Mouse (Mus musculus) left cerebral cortex, adult 2 months (tissue): ENCODE measurements at regions not wholly inside any gene's neighbourhood (a gene's known extent, or its start where the extent isn't known, plus 50 kb on each side); places are given as distances from the start of the nearest gene placed in this dataset.

Source experiments
- DNase-seq, 2 experiments: peaks; one replicate each; pipeline ENCODE4 v3.0.0; 2021 to 2022; ENCODE audit warnings: low spot score in 2 of 2, mixed read lengths in 1 of 2; ENCODE audit errors: extremely low spot score in 1 of 2
- H3K27ac ChIP-seq: fragments of 200-600 bp; 2 replicates; pipeline ENCODE4 v1.8.1; 2022
- H3K4me3 ChIP-seq: fragments of 200-600 bp; 2 replicates; pipeline ENCODE4 v1.8.1; 2022
- CTCF ChIP-seq: fragments of 200-600 bp; IDR thresholded peaks from 2 replicates; pipeline ENCODE4 v1.8.1; 2022; ENCODE audit warnings: antibody characterized with exemption, mild to moderate bottlenecking, moderate library complexity
- intact Hi-C: fragments of 180-260 bp; cut with DNase I; formaldehyde crosslinking; loops from one replicate; pipeline ENCODE4 v1.15.1; 2025

DNA sequence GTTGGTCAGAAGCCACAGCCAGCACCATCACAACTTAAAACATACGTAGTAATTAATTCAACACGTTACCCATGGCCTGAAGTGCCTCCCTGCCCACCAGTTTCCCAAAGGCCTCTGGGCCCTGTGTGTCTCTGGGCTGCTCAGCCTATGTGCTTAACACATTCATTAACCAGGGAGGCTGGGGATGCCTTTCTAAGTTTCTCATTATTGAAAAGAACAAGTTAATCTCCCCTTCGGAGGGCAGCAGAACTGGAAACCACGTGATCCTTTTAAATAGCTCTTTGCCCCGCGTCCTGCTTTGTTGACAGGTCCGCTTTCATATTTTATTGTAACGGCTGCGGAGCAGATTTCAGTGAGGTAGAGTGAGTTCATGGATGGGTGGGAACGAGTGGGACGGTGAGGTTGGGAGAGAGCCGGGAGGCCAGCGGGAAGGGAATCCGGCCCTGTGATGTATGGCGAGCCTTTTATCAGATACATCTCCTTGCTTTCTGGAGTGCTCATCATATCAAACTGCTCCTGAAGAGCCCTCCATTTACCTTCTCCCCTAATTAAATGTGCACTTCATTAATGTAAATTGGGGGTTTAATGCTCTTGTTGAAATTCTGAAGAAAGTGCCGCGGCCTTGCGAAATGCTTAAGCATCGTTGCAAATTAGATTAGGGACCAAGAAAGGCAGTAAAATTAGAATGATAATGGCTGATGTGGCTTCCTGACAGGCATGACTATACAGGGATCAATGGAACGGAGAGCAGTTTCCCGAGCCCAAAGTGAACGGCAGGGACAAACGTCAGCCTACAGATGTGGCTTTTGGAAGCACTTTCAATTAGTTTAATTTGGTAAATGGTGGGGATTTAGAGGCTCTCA is 127.0 kb downstream of the Nkx6-1 start:
- Histone ChIP-seq H3K27ac (no peak overlapping the region), H3K4me3 (no peak overlapping the region)
- TF ChIP-seq CTCF, result no peak
- intact Hi-C loops, result loop anchor here (5.0 kb wide), 1 partner anchor 120 kb away; no protein-coding TSS in a partner anchor
- no peak for DNase-seq

DNA sequence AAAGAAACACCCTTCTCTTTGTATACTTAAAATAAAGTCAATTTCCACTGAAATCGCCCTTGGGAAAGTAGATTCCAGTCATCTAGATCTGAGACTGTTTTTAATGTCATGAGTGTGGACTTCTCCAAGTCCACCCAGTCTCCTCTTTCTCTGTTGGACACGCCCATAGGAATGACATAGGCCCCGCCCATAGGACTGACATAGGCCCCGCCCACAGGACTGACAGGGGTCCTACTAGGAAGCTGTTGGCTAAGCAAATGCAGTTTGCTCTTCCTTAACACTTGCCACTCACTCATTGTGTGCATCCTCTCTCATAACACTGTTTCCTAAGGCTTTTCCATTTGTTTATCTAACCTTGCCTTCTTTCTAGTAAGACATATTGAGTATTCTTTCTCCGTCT is 129.3 kb downstream of the Nkx6-1 start:
- Histone ChIP-seq H3K4me3 (no peak overlapping the region), H3K27ac (no peak overlapping the region)
- no peak for TF ChIP-seq CTCF
- intact Hi-C loops, result loop anchor here (5.0 kb wide), 1 partner anchor 122 kb away; no protein-coding TSS in a partner anchor
- no peak for DNase-seq

DNA sequence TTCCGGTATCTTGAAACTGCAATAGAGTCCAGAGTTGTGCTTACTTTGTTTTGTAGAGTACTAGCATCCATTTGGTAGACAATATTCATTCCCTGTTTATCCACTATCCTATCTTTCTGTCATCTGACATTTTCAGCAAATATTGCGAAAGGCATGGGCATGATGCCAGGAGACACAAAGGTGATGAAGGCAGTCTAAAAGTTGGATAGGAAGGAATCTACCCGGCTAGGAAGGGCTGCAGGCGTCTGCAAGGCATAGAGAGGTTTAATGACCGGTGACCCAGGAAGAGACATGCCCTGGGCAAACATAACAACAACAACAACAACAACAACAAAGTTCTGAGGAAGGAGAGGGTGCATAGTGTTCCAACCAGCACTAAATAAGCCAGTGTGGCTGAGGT is 139.4 kb downstream of the Nkx6-1 start:
- no peak for DNase-seq
- intact Hi-C loops, result no loop called here
- Histone ChIP-seq H3K27ac (no peak overlapping the region), H3K4me3 (no peak overlapping the region)
- no peak for TF ChIP-seq CTCF

DNA sequence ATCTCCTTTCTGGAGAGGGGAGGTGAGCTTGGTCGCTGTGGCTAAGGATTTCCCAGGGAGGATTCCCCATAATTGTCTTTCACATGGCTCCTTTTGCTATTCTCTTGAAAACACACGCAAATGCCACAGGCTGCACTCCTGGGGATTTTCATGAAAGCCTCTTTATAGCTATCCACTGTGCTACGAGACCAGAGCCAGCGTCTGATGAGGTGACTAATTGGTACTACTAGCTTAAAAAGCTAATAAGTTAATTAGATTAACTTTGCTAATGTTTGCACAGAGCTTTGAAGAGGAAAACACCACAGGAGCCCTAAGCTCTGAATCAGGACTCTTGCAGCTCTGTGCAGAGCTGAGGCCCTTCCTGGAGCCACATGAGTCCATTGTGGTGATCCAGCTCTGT is 140.1 kb downstream of the Nkx6-1 start:
- Histone ChIP-seq H3K4me3 (no peak overlapping the region), H3K27ac (no peak overlapping the region)
- no peak for DNase-seq
- TF ChIP-seq CTCF, result no peak
- intact Hi-C loops, result no loop called here

DNA sequence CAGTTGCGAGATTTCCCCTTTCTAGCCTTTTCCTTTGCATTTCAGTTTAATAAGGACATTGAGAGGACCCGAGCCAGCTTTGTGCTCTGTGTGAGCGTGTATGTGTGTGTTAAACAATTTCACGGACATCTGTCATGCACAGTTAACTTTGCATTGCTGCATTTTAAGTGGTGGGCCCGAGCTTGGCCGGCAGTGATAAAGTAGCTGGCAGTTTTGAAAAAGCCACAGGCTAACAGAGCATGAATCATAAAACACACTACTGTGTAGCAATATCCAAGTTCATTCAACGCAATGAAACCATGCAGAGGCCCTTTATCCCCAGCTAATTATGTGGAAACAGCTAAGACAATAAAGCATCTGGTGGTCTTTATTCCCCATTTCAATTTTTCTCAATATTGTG is 140.9 kb downstream of the Nkx6-1 start:
- intact Hi-C loops, result no loop called here

DNA sequence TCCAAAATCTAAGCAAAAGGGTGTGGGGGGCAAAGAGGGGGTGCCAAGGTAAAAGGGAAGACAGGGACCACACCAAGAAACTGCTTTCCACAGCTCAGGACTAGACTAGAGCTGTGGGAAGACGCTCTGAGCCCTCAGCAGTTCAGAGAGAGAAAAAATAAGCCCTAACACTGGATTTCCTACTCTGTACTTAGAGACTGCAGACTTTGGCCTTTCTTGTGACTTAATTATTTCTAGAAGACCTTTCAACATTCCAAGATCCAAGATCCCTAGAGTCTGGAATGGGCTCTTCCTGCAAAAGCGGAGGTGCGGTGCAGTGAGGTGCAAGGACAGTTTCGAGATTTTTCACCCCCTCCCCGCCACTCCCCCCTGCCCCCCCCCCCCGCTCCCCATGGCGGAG is 141.3 kb downstream of the Nkx6-1 start:
- no peak overlapping the region for H3K4me3 ChIP-seq
- no peak for DNase-seq
- no peak for TF ChIP-seq CTCF
- H3K27ac ChIP-seq, result no peak overlapping the region
- intact Hi-C loops, result no loop called here

More for the DNA sequence above, 140.9 kb downstream of the Nkx6-1 start:
- TF ChIP-seq CTCF, result no peak
- Histone ChIP-seq H3K4me3 (no peak overlapping the region), H3K27ac (no peak overlapping the region)
- no peak for DNase-seq

DNA sequence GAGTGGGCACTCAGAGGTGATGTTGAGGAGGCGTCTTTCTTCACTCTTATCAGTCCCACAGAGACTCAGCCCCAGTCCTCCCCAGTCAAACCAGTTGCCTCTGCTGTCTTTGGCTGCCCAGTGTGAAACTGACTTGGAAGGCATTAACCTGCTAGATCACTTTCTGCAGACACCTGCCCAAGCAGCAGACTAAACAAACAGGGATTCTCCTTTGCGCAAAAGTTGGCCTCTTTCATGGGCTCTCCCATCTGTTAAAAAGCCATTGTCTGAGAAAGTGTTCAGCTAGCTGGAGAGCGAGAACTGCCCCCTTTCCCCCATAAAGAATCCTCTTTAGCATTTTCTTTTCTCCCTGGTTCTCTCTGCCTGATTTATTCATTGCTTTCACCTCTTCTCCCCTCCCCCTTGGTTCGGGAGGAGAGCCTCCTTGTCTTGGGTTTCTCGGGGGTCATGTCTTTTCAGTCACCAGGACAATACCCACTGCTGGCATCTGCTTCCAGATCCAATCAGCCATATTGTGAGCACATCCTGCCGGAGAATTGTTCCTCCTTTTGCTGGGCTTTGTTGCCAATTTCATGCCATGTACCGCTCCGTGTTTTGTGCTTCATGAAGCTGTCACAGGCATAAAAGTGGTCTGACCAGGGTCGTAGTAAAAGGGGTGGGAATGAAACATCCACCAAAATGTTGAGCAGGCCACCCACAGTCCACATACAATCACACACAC is 143.7 kb downstream of the Nkx6-1 start:
- Histone ChIP-seq H3K4me3 (no peak overlapping the region), H3K27ac (no peak overlapping the region)
- intact Hi-C loops, result no loop called here
- TF ChIP-seq CTCF, result no peak
- no peak for DNase-seq

DNA sequence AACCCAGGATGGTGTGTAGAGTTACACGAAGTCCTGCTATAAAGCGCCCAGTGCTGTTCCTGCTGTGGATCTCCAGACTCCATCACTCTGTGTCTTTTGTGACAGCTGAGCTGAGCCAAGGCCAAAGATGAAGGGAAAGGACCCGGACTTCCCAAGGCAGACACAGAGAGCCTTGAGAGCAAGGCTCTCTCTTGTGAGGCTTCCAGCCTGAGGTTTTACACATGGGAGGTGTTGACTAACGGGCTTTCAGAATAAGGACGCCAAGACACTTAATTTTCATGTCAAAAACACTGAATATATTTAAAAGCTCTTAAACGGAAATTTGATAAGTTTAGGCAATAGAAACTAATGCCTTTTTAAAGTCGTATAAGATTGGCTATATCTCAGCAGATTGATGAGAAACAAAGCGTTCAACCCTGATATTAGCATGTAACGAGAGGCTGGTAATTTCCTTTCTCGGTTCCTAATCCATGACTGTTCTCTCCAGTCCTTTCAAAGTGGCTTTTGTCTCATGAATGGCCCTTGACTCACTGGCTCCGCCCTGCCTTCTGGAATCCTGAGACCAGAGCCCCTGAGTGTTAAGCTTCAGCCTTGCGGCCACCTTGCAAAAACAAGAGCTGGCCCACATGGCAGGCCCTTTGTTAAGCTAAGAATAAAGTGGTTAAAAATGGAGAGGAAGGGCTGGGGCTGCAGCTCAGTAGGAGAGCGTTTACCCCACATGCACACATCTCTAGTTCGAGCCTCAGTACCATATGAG is 145.8 kb downstream of the Nkx6-1 start:
- no peak for DNase-seq
- TF ChIP-seq CTCF, result no peak
- Histone ChIP-seq H3K4me3 (no peak overlapping the region), H3K27ac (no peak overlapping the region)
- intact Hi-C loops, result no loop called here

DNA sequence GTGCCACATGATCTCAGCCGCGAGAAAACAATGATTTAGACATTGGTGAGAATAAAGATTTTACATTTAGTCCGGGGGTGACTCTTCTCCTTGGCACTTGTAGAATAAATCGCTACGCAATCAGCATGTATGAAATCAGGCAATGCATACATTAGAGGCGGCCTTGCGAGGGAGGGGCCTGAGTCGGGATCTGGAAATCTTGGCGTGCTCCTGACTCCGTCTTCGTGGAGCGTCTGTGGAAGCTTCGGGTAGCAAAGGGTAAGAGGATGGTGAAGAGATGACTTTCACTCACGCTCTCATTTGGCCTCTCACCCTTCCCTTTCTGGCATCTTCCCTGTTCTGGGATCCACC is 167.1 kb downstream of the Nkx6-1 start:
- DNase-seq, result no peak
- H3K27ac ChIP-seq, result no peak overlapping the region
- TF ChIP-seq CTCF, result no peak
- no peak overlapping the region for H3K4me3 ChIP-seq
- intact Hi-C loops, result no loop called here

DNA sequence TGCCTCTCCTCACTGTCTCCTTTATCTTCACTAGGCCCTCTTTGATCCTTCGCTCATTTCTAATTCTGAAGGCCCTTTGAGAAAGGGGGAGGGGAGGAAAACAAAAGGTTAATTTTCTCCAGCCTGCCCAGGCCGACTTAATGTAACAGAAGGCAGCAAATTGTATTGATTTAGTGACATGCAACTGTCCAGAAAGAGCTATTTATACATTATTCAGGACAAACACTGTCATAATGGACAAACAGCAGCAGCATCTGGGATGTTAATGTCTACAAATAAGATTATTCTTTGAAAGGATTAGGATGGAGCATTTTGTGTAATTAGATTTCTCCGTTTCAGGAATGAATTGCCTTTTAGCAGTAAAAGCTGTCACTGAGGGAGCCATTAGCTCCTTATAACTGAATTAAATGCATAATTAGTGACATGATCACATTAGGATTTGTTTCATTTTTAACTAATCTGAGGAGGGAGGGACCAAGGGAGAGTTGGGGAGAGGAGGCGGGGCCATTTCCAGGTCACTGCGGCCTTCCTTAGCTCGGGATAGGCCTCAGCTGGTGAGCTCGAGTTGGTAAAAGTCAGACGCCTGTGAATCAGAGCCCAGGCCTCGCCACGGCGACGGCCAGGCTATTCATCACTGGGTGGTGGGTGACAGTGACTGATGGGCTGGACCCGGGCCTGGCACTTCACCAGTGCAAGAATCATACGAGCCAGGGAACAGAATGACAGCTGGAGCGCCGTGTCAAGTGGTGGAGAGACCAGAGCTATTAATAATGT is 167.7 kb downstream of the Nkx6-1 start:
- no peak for DNase-seq
- H3K27ac ChIP-seq, result no peak overlapping the region
- intact Hi-C loops, result no loop called here
- no peak overlapping the region for H3K4me3 ChIP-seq
- TF ChIP-seq CTCF, result no peak

DNA sequence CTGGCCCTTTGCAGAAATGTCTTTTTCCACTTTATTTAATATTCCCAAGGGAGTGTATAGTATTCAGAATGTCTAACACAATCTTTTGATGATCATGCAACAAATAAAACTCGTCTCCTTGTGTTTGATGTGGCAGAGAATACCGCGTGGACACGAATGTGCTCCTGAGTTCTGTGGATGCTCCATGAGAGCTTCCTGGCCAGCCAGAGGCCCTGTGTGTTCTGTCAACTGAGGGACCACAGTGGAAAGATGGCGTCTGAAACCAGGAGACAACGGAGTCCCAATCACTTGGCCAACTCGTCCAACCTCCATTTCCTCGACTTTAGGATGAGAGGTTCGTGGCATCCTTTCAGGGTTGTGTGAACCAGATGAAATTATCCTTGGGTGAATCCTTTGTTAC is 168.6 kb downstream of the Nkx6-1 start:
- DNase-seq, result no peak
- no peak for TF ChIP-seq CTCF
- intact Hi-C loops, result no loop called here
- Histone ChIP-seq H3K4me3 (no peak overlapping the region), H3K27ac (no peak overlapping the region)
